Mouse (Mus musculus) T-cell, adult 2 months (primary cell): ENCODE results near the gene Serpina1a.
"Not testable (repeated sequence)": the region's sequence is repeated elsewhere in the genome, so short reads cannot be mapped to it uniquely, and the experiment has no call there.

ENCODE experiments used
- DNase-seq: peaks from one replicate; pipeline ENCODE4 v3.0.0; 2022; ENCODE audit warnings: low spot score

Gene Serpina1a

DNA sequence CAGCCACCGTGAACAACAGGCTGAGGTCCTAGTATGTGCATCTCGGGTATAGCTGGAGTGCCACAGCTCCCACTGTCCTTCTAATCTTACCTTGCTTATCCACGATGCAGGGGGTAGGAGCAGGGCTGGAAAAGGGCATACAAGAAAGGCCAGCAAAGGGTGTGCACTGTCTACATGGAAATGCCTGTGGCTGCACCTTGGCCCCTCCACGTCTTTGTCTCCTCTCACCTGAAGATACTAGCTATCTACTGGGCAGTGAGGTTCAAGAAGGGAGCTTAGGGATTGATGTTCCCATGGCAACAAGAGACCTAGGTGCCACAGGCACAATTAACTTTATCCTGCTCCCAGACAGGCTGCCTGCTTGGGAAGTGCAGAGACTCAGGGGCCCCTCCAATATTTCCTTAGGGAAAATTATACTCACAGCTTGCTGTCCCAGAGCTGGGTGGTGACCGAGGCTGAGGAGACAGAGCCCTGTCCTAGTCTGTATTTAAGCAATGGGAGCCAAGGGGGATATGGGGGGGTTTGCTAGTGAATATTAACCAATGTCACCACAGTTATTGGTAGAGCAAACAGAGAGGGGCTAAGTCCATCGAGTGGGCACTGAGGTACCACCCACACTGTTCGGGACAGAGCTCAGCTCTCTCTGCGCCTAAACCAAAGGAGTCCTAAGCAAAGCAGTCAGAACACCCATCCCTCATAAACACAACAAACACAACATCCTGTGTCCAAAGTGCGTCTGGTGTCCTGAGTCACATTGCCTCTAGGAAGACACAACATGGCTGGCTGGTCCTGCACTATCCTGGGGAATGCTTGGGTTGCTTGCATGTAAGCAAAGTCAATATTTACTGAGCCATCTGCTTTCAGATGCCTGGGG lies at the start of gene Serpina1a:
TSS of gene Serpina1a (minus strand) at position 462 of the 874 bp plus-strand sequence.
- not testable (repeated sequence) for DNase-seq

DNA sequence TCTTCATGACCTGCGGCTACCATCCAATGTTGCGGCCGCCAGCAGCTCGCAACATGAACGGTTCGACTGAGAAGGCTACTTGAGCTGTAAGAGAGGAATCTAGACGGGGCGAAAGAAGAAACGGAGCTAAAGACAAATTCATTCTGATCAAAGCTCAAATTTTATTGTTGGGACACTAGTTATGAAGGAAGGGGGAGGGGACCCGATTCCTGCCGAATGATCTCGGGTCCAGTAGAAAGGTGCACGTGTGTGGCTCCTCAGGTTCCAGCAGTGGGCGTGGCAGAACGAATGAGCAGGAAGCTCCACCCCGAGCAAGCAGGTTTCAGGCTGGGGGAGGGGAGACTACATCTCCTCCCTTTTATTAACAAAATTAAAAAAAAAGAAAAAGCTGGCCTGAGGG lies 45.8 kb upstream of the Serpina1a start:
- DNase-seq, result not testable (repeated sequence)

DNA sequence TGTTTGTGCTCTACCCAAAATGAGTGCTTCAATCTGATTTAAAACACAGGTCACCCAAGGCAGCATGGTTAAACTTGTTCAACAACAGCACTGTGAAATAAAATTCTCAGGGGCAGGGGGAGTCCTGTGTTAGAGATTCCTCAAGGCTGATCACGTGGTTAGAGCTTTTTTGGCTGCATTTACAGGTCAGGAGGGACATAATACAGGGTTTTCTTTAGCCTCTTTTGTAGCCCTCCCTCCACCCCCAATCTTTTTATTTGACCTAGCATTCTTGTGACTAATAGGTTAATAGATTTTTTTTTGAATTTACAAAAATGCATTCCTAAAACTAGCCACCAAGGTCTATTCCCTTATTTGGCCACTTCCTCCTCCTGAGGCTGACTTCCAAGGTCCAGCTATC lies 44.4 kb upstream of the Serpina1a start:
- DNase-seq, result not testable (repeated sequence)

DNA sequence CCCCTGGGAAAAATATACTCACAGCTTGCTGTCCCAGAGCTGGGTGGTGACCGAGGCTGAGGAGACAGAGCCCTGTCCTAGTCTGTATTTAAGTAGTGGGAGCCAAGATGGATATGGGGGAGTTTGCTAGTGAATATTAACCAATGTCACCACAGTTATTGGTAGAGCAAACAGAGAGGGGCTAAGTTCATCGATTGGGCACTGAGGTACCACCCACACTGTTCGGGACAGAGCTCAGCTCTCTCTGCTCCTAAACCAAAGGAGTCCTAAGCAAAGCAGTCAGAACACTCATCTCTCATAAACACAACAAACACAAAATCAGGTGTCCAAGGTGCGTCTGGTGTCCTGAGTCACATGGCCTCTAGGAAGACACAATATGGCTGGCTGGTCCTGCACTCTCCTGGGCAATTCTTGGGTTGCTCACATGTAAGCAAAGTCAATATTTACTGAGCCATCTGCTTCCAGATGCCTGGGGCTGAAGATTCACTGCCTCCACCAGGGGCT lies 41.5 kb upstream of the Serpina1a start, which contains the start of gene Serpina1c:
TSS of gene Serpina1c (minus strand) at position 51 of the 504 bp plus-strand sequence.
- not testable (repeated sequence) for DNase-seq

DNA sequence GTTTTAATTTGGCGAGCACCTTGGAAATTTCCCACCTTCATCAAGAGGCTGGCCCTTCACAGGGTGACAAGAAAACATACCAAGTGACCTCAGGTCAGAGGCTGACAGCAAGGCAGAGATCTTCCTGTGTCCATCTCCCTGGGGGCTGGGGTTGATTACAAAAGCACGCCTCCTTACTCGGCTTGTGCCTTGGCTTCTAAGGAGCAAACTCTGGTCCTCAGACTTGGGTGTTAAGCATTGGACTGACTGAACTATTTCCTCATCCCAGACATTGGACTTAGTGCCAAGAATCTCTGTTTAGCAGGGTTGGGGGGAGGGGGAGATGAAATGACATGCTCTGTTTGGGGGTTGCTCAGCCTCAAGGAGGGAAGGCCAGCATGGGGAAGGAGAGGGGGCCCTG lies 38.6 kb upstream of the Serpina1a start:
- not testable (repeated sequence) for DNase-seq

DNA sequence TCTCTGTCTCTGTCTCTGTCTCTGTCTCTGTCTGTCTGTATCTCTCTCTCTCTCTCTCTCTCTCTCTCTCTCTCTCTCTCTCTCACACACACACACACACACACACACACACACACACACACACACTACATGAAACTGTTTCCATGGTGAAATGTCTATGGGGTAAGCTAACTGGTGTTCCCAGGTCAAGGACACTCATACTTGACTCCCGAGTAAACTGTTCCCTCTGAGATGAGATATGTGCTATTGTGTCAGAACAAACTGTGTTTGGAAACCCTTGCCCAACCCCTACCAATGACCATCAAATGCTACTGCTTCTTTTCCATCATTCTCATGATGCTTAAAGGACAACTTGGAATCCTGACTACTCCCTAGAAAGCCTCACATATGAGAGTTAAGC lies 3.5 kb upstream of the Serpina1a start:
- DNase-seq, result not testable (repeated sequence)

DNA sequence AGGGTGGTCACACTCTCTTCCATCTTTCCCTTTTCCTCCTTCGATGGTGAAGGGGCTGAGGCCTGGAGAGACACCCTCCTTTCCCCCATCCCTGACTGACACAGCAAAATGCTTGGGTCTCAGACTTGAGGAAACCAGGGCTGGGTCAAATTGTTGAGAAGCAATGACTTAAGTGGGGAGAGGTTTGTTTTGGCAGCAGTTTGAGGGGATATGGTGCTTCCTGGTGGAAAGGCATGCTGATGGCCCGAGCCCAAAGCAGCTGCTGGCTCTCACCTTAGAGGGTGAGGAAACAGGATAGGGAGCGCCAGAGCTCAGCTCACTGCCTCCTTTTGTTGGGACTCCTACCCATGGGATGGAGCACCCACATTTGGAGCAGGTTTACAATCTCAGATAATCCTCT lies 2.4 kb downstream of the Serpina1a start:
- no peak for DNase-seq

DNA sequence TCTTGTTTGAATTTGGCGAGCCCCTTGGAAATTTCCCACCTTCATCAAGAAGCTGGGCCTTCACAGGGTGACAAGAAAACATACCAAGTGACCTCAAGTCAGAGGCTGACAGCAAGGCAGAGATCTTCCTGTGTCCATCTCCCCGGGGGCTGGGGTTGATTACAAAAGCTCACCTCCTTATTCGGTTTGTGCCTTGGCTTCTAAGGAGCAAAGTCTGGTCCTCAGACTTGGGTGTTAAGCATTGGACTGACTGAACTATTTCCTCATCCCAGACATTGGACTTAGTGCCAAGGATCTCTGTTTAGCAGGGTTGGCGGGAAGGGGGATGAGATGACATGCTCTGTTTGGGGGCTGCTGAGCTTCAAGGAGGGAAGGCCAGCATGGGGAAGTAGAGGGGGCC lies 2.8 kb downstream of the Serpina1a start:
- DNase-seq, result not testable (repeated sequence)

DNA sequence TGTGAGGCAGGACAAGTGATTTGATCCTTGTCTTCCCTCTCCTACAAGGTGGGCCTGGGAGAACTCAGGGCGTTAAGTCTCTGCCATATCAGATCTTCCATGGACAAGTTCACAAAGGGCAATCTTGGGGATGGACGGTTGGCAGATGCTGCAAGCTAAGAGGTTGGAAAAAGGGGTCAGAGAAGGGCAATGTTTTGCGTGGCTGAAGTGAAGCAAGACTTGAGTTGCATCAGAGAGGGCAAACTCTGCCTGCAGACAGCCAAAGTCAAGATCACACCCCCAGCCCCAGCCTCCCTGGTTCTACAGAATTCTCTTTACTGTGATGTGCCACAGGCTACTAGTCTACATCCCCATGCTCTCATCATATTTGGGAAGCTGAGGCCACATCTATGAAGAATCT lies 3.8 kb downstream of the Serpina1a start:
- not testable (repeated sequence) for DNase-seq

DNA sequence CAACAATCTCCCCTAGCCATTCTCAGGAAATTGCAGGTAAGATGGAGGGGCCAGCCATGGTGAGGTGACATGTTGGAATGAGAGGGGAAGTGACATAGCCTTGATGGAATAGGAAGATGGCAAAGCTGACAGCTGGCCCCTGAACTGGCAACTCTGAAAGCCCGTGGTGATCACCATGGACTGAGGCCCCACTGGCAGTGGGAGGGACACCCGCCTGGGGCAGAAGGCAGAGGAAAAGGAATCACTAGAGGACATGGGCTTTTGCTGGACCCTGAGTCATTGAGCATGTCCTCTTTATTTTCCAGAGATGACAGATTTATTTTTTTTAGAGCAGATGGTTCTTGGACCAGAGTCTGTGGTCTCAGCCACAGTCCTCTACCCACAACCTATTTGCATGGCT lies 10.3 kb downstream of the Serpina1a start:
- DNase-seq, result not testable (repeated sequence)

DNA sequence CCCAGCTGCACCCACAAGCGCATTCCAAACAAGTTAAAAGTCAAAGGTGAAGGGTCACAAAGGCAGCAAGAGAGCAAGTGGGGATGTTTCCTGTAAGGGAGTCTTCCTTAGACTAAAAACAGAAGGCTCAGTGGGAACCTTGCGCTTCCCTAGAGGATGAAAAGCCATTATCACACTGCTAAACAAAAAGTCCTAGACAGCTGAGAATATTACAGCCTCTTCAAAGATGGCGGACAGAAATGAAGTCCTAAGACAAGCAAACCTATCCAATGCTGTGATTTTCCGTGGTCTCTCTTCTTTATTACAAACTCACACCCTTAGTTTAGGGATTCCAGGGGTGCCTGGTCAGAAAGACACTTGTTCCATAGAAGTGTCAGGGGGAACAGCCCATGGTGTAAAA lies 33.1 kb downstream of the Serpina1a start, which contains the start of gene Serpina1b:
TSS of gene Serpina1b (minus strand) at position 101 of the 400 bp plus-strand sequence.
- DNase-seq, result not testable (repeated sequence)

DNA sequence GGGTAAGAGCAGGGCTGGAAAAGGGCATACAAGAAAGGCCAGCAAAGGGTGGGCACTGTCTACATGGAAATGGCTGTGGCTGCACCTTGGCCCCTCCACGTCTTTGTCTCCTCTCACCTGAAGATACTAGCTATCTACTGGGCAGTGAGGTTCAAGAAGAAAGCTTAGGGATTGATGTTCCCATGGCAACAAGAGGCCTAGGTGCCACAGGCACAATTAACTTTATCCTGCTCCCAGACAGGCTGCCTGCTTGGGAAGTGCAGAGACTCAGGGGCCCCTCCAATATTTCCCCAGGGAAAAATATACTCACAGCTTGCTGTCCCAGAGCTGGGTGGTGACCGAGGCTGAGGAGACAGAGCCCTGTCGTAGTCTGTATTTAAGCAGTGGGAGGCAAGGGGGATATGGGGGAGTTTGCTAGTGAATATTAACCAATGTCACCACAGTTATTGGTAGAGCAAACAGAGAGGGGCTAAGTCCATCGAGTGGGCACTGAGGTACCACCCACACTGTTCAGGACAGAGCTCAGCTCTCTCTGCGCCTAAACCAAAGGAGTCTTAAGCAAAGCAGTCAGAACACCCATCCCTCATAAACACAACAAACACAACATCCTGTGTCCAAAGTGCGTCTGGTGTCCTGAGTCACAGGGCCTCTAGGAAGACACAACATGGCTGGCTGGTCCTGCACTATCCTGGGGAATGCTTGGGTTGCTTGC lies 35.5 kb downstream of the Serpina1a start:
- DNase-seq, result not testable (repeated sequence)

DNA sequence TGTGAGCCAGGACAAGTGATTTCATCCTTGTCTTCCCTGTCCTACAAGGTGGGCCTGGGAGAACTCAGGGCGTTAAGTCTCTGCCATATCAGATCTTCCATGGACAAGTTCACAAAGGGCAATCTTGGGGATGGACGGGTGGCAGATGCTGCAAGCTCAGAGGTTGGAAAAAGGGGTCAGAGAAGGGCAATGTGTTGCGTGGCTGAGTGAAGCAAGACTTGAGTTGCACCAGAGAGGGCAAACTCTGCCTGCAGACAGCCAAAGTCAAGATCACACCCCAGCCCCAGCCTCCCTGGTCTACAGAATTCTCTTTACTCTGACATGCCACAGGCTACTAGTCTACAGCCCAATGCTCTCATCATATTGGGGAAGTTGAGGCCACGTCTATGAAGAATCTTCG lies 39.5 kb downstream of the Serpina1a start:
- not testable (repeated sequence) for DNase-seq
